Mouse (Mus musculus) liver, adult 2 months (tissue): Measurements from ENCODE around the gene Atl3. TPM values are rescaled to one million over a fixed set of nuclear protein-coding genes. Genes with fewer than 3 reads are reported as not detected.

Experiments used
- DNase-seq: peaks from one replicate; pipeline ENCODE4 v3.0.0-alpha.2; 2011; ENCODE audit warnings: low read depth, low spot score; ENCODE audit errors: extremely low read depth
- H3K27ac ChIP-seq: fragments of 200-500 bp; replicated peaks from 2 replicates; pipeline ENCODE4 v1.5.1; 2012; ENCODE audit warnings: low read depth, mild to moderate bottlenecking, control low read depth, inconsistent platforms, low read length; ENCODE audit not compliant: insufficient read depth
- H3K27me3 ChIP-seq: fragments of 200-500 bp; 2 replicates; pipeline ENCODE4 v1.6.1; 2012; ENCODE audit warnings: mild to moderate bottlenecking, moderate library complexity, low read length, inconsistent platforms; ENCODE audit not compliant: control insufficient read depth, insufficient read depth
- H3K36me3 ChIP-seq: fragments of 200-500 bp; 2 replicates; pipeline ENCODE4 v1.6.1; 2012; ENCODE audit warnings: low read length, inconsistent platforms; ENCODE audit not compliant: control insufficient read depth, insufficient read depth
- H3K4me1 ChIP-seq: fragments of 200-500 bp; 2 replicates; pipeline ENCODE4 v1.6.1; 2011; ENCODE audit warnings: low read length; ENCODE audit not compliant: control insufficient read depth, insufficient read depth
- H3K4me3 ChIP-seq: fragments of 200-500 bp; 2 replicates; pipeline ENCODE4 v1.5.1; 2011; ENCODE audit warnings: low read depth, mild to moderate bottlenecking, control low read depth, low read length, moderate library complexity; ENCODE audit not compliant: insufficient read depth
- H3K79me2 ChIP-seq: fragments of 200-500 bp; 2 replicates; pipeline ENCODE4 v1.6.1; 2012; ENCODE audit warnings: inconsistent platforms, mild to moderate bottlenecking, low read length, moderate library complexity; ENCODE audit not compliant: control insufficient read depth, insufficient read depth
- H3K9ac ChIP-seq: fragments of 200-500 bp; 2 replicates; pipeline ENCODE4 v1.6.1; 2012; ENCODE audit warnings: low read depth, mild to moderate bottlenecking, control low read depth, inconsistent platforms, low read length
- CTCF ChIP-seq: fragments of 200-500 bp; IDR thresholded peaks from 2 replicates; pipeline ENCODE4 v1.5.1; 2011; ENCODE audit warnings: low read depth, low read length, control low read depth
- POLR2A ChIP-seq: fragments of 200-500 bp; IDR thresholded peaks from 2 replicates; pipeline ENCODE4 v1.6.1; 2011; ENCODE audit warnings: low read length, control low read depth; ENCODE audit not compliant: insufficient read depth; ENCODE audit errors: extremely low read depth
- WGBS: fragments of 180-500 bp; shearing (Covaris S2); methylation state at CpG from one replicate; pipeline ENCODE4 v1.1.7; 2018; 5-methylcytosine and 5-hydroxymethylcytosine counted together
- polyA plus RNA-seq: library from polyadenylated mRNA; depleted of rRNA; stranded (reverse); fragments of >200 nt; gene quantifications from 2 replicates; pipeline ENCODE4 v1.2.3, GENCODE M21; 2012; rRNA removed
- total RNA-seq: library from RNA; depleted of rRNA; stranded (reverse); fragments of >200 nt; gene quantifications from 2 replicates; pipeline ENCODE4 v1.2.3, GENCODE M21; 2014; rRNA removed

Atl3 gene
- total and polyA plus RNA-seq, 2 experiments: 19.4 to 69.9 TPM

DNA sequence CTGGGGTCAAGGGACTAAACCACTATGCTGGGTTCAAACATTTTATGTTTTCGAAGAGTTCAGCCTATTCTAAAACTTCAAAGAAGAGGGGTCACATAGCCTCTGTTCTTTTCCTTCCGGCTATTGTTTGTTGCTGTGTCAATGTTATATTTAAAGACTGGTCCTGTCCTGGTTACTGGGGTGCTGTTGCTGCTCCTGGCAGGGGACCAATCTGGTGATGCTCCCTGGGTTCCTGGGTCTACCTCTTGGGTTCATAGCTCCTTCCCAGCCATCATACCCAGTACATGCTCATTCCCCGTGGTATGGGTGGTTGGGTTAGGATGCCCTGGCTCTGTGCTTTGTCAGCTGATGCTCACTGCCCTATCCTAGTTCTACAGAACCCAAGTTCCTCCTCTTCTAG is 83.9 kb downstream of the Atl3 start:
- Histone ChIP-seq H3K27ac (no peak overlapping the region), H3K79me2 (no peaks in the 10 kb centered on the region), H3K4me1 (peaks cover 8% of the 10 kb centered on the region; the same call in 1 of the 2 replicates), H3K36me3 (no peaks in the 10 kb centered on the region), H3K4me3 (no peak overlapping the region), H3K9ac (no peak overlapping the region), H3K27me3 (no peaks in the 10 kb centered on the region)
- DNase-seq: no peak
- TF ChIP-seq POLR2A (no peak), CTCF (no peak)
- WGBS: 82% methylated on average over 3 of the region's 3 CpGs

DNA sequence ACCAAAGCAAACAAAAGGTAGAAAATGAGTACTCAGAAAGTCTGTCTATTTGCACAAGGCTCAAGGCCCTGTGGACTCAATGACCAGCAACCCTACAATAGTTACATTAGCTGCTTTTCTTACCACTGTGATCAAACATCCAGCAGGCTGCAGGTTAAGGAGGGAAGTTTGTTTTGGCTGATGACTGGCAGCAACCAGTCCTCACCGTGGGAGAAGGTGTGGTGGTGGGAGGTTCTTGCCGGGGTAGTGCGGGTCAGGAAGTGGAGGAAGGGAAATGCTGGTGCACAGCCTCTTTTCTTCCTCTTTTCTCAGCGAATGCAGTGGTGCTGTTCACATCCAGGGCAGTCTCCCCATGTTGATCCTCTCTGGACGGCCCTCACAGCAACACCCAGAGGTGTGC is 87.2 kb downstream of the Atl3 start:
- Histone ChIP-seq H3K27me3 (no peaks in the 10 kb centered on the region), H3K9ac (no peak overlapping the region), H3K36me3 (no peaks in the 10 kb centered on the region; the same call in 1 of the 2 replicates), H3K27ac (no peak overlapping the region), H3K4me1 (peaks cover 8% of the 10 kb centered on the region; the same call in 1 of the 2 replicates), H3K79me2 (no peaks in the 10 kb centered on the region), H3K4me3 (no peak overlapping the region)
- 6% methylated on average over 5 of the region's 5 CpGs for WGBS
- TF ChIP-seq POLR2A (no peak), CTCF (no peak)
- peak; percentile 51 for DNase-seq

DNA sequence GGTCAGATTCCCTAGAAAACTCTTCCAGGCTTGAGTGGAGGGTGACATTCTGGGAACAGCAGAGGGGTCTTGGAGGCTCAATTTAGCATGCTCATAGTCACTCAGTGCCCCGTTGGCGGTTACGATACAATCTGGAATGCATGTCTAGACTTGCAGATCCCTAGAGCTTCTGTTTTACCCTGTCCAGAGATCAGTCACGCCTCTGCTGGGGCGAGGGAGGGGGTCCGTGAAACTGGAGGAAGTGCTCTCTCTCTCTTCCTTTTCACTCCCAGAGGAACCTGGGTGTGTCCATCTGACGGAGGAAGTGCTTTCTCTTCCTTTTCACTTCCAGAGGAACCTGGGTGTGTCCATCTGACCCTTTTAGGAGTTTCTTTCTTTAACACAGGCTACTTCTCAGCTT is 89.3 kb downstream of the Atl3 start:
- TF ChIP-seq CTCF (no peak), POLR2A (no peak)
- no peak overlapping the region for H3K4me3 ChIP-seq
- H3K9ac ChIP-seq: no peak overlapping the region
- H3K27me3 ChIP-seq: no peaks in the 10 kb centered on the region
- H3K79me2 ChIP-seq: no peaks in the 10 kb centered on the region
- peak; percentile 13 for DNase-seq
- WGBS: 86% methylated on average over 7 of the region's 7 CpGs
- H3K27ac ChIP-seq: no peak overlapping the region
- peaks cover 8% of the 10 kb centered on the region; the same call in 1 of the 2 replicates for H3K4me1 ChIP-seq
- no peaks in the 10 kb centered on the region; the same call in 1 of the 2 replicates for H3K36me3 ChIP-seq

DNA sequence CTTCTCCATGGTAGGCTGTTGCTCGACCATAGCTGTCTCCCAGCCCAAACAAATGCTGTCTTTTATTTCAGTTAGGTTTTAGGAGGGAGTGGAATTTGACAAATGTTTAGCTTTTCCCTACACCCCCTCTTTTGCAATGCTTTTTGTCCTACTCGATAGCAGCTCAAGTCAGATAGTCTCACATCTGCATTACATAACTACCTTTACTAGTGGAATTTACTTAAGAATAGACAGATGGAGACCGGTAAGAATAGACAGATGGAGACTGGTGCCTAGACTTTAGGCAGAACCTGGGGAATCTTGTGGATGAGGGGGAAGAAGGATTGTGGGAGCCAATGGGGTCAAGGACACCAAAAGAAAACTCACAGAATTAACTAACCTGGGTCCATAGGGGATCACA is 89.8 kb downstream of the Atl3 start:
- no peak overlapping the region for H3K9ac ChIP-seq
- H3K79me2 ChIP-seq: no peaks in the 10 kb centered on the region
- WGBS: 81% methylated on average over 3 of the region's 3 CpGs
- H3K27me3 ChIP-seq: no peaks in the 10 kb centered on the region
- H3K4me3 ChIP-seq: no peak overlapping the region
- H3K4me1 ChIP-seq: peaks cover 8% of the 10 kb centered on the region; the same call in 1 of the 2 replicates
- DNase-seq: no peak
- no peak for TF ChIP-seq CTCF
- no peak for TF ChIP-seq POLR2A
- no peak overlapping the region for H3K27ac ChIP-seq
- no peaks in the 10 kb centered on the region; the same call in 1 of the 2 replicates for H3K36me3 ChIP-seq

DNA sequence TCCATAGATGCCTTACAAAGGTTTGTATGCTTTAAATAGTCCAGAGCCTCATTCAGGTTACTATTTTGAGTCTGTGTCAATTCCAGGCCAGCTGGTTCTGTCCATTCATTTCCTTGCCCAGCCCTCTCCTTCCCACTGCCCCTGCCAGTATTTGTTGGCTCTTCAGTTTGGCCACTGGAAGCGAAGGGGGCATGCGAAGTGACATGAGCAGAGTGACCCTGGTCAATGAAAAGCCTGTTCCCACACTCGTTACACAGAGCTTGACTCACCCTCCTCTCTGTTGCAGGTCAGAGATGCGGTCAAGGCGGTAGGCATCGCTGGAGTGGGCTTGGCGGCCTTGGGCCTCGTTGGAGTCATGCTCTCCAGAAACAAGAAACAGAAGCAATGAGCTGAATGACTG is 91.4 kb downstream of the Atl3 start:
- no peaks in the 10 kb centered on the region for H3K79me2 ChIP-seq
- DNase-seq: no peak
- 88% methylated on average over 8 of the region's 8 CpGs for WGBS
- TF ChIP-seq CTCF (no peak), POLR2A (no peak)
- H3K27me3 ChIP-seq: no peaks in the 10 kb centered on the region
- H3K36me3 ChIP-seq: no peaks in the 10 kb centered on the region; the same call in 1 of the 2 replicates
- no peak overlapping the region for H3K27ac ChIP-seq
- no peak overlapping the region for H3K9ac ChIP-seq
- peaks cover 8% of the 10 kb centered on the region; the same call in 1 of the 2 replicates for H3K4me1 ChIP-seq
- H3K4me3 ChIP-seq: no peak overlapping the region

DNA sequence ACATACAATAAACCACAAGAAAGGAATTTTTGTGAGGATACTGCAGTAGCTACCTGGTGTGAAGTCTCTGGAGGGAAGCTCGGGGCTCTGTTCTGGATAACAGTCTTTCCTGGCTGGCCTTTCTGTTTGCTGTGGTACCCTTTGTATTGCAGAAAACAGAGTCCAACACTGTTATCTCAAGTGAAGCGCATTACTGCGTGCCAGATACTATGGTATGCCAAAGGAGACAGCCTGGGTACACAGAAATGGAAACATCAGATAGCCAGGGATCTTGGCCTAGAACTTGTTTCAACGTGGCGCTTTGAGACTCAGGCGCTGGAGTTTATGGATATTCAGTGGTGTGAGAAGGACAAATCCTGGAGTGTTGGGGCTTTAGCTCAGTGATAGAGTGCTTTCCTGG is 91.9 kb downstream of the Atl3 start:
- TF ChIP-seq CTCF: no peak
- TF ChIP-seq POLR2A: no peak
- no peak overlapping the region for H3K9ac ChIP-seq
- WGBS: 82% methylated on average over 6 of the region's 6 CpGs
- no peak for DNase-seq
- H3K4me1 ChIP-seq: 0 out of 2 replicates have a peak, but pooled peaks cover 4% of the 10 kb centered on the region
- H3K27ac ChIP-seq: no peak overlapping the region
- H3K79me2 ChIP-seq: no peaks in the 10 kb centered on the region
- H3K36me3 ChIP-seq: no peaks in the 10 kb centered on the region; the same call in 1 of the 2 replicates
- no peak overlapping the region for H3K4me3 ChIP-seq
- H3K27me3 ChIP-seq: no peaks in the 10 kb centered on the region

Other genes starting within 250 kb of the Atl3 start
- 0.13 and 0.55 TPM in 2 replicates for gene Rcor2, start 226.7 kb upstream of the Atl3 start, total RNA-seq
- 0.10 and 0.57 TPM in 2 replicates for gene Rcor2, start 226.7 kb upstream of the Atl3 start, polyA plus RNA-seq
- 4.6 and 7.0 TPM in 2 replicates for gene Mark2, start 152.2 kb upstream of the Atl3 start, total RNA-seq
- 17.2 and 19.8 TPM in 2 replicates for gene Mark2, start 152.2 kb upstream of the Atl3 start, polyA plus RNA-seq
- gene Spindoc, start 111.0 kb upstream of the Atl3 start, total RNA-seq: 1.3 and 1.4 TPM in 2 replicates
- 3.0 and 4.4 TPM in 2 replicates for gene Spindoc, start 111.0 kb upstream of the Atl3 start, polyA plus RNA-seq
- gene 2700081O15Rik, start 76.4 kb upstream of the Atl3 start, total RNA-seq: 1.7 and 2.3 TPM in 2 replicates
- 1.4 and 2.9 TPM in 2 replicates for gene 2700081O15Rik, start 76.4 kb upstream of the Atl3 start, polyA plus RNA-seq
- 22.5 and 33.6 TPM in 2 replicates for gene Rtn3, start 10.8 kb upstream of the Atl3 start, total RNA-seq
- gene Rtn3, start 10.8 kb upstream of the Atl3 start, polyA plus RNA-seq: 45.7 and 50.0 TPM in 2 replicates
- gene Pla2g16, start 63.4 kb downstream of the Atl3 start, total RNA-seq: 6.3 and 9.7 TPM in 2 replicates
- gene Pla2g16, start 63.4 kb downstream of the Atl3 start, polyA plus RNA-seq: 4.3 and 6.5 TPM in 2 replicates
- not detected in 2 replicates for gene Lgals12, start 113.2 kb downstream of the Atl3 start, total RNA-seq
- gene Lgals12, start 113.2 kb downstream of the Atl3 start, polyA plus RNA-seq: not detected in 2 replicates
- not detected in 2 replicates for gene Hrasls5, start 118.5 kb downstream of the Atl3 start, total RNA-seq
- not detected in 2 replicates for gene Hrasls5, start 118.5 kb downstream of the Atl3 start, polyA plus RNA-seq
- not detected in 2 replicates for gene Slc22a19, start 217.3 kb downstream of the Atl3 start, total RNA-seq
- not detected in 2 replicates for gene Slc22a19, start 217.3 kb downstream of the Atl3 start, polyA plus RNA-seq